In genomic region chr11:102607686-102608548, GRCm38 (mm10) we compare ENCODE assay signal across 9 mouse cellular contexts. TPM values are rescaled to one million over a fixed set of nuclear protein-coding genes. Genes with fewer than 3 reads are reported as not detected.
A peak's percentile ranks its signal among the peaks of the same experiment; 100 is the strongest.
DNase-seq lines count a peak whose midpoint lies in the region; ATAC-seq and TF ChIP-seq lines count a peak whose summit lies in the region.
"Had no signal": no experiment of that assay in that cellular context is flagged by ENCODE, and none has a peak within 500 bp of the region (broad histone marks: within the 10 kb centered on the region; RNA-seq: fewer than 3 reads in every experiment).

No protein-coding gene starts in this region.

- no peaks in the 10 kb centered on the region for H3K9me3 ChIP-seq in heart, embryonic 15.5 days (replicated peaks)
- H3K9me3 ChIP-seq in embryonic facial prominence, embryonic 14.5 days (ENCODE audit: control insufficient read depth, low read length): no peaks in the 10 kb centered on the region
- no peaks in the 10 kb centered on the region for H3K9me3 ChIP-seq in hindbrain, embryonic 16.5 days (ENCODE audit: control insufficient read depth, low read length)
- no peaks in the 10 kb centered on the region for H3K9me3 ChIP-seq in midbrain, postnatal 0 days (ENCODE audit: low read length)

- 22% methylated on average over 10 of the region's 10 CpGs for WGBS in heart, embryonic 15.5 days
- 6% methylated on average over 10 of the region's 10 CpGs for WGBS in embryonic facial prominence, embryonic 14.5 days
- WGBS in hindbrain, embryonic 16.5 days: 20% methylated on average over 10 of the region's 10 CpGs
- 29% methylated on average over 10 of the region's 10 CpGs for WGBS in midbrain, postnatal 0 days

- no peak for ATAC-seq in heart, embryonic 15.5 days (replicated peaks; ENCODE audit: insufficient number of reproducible peaks, insufficient read depth, low FRiP score, low read depth)
- ATAC-seq in embryonic facial prominence, embryonic 14.5 days (ENCODE audit: low read depth): no peak
- ATAC-seq in hindbrain, embryonic 16.5 days: no peak
- no peak for ATAC-seq in midbrain, postnatal 0 days (ENCODE audit: low FRiP score)

- H3K27ac ChIP-seq in heart, embryonic 15.5 days: peak overlapping the region; percentile 98
- peak overlapping the region; percentile 100 for H3K27ac ChIP-seq in embryonic facial prominence, embryonic 14.5 days (replicated peaks; ENCODE audit: low read depth, low read length)
- no peak overlapping the region for H3K27ac ChIP-seq in hindbrain, embryonic 16.5 days (ENCODE audit: low read depth, low read length)
- no peak overlapping the region for H3K27ac ChIP-seq in midbrain, postnatal 0 days (ENCODE audit: low read depth, low read length)

- H3K4me2 ChIP-seq in heart, embryonic 15.5 days: peak overlapping the region; percentile 91
- H3K4me2 ChIP-seq in embryonic facial prominence, embryonic 14.5 days (ENCODE audit: low read depth, low read length): peak overlapping the region; percentile 68
- H3K4me2 ChIP-seq in hindbrain, embryonic 16.5 days (ENCODE audit: low read length): peak overlapping the region; percentile 89
- peak overlapping the region; percentile 37; the same call in 1 of the 2 replicates for H3K4me2 ChIP-seq in midbrain, postnatal 0 days (ENCODE audit: low read depth, low read length, poor library complexity, severe bottlenecking)

- H3K4me3 ChIP-seq in heart, embryonic 15.5 days: peak overlapping the region; percentile 88
- H3K4me3 ChIP-seq in embryonic facial prominence, embryonic 14.5 days (ENCODE audit: low read depth, low read length): peak overlapping the region; percentile 93
- peak overlapping the region; percentile 74 for H3K4me3 ChIP-seq in hindbrain, embryonic 16.5 days (ENCODE audit: low read length)
- peak overlapping the region; percentile 62; the same call in 1 of the 2 replicates for H3K4me3 ChIP-seq in midbrain, postnatal 0 days (ENCODE audit: low read depth, low read length)

- H3K9ac ChIP-seq in heart, embryonic 15.5 days: peak overlapping the region; percentile 95
- peak overlapping the region; percentile 98 for H3K9ac ChIP-seq in embryonic facial prominence, embryonic 14.5 days (ENCODE audit: low read depth, low read length)
- H3K9ac ChIP-seq in hindbrain, embryonic 16.5 days (ENCODE audit: low read depth, low read length): no peak overlapping the region
- no peak overlapping the region for H3K9ac ChIP-seq in midbrain, postnatal 0 days (replicated peaks; ENCODE audit: low read length, poor library complexity, severe bottlenecking)

- intact Hi-C loops in heart, postnatal 14 days (cut with DNase I): loop anchor here (5.0 kb wide), 2 partner anchors 34 to 36 kb away; no protein-coding TSS in a partner anchor

- H3K4me1 ChIP-seq in heart, embryonic 15.5 days (replicated peaks): peaks cover 48% of the 10 kb centered on the region
- peaks cover 38% of the 10 kb centered on the region for H3K4me1 ChIP-seq in embryonic facial prominence, embryonic 14.5 days (ENCODE audit: control insufficient read depth, insufficient read depth, low read length)
- peaks cover 18% of the 10 kb centered on the region for H3K4me1 ChIP-seq in hindbrain, embryonic 16.5 days (ENCODE audit: control insufficient read depth, insufficient read depth, low read depth, low read length)
- no peaks in the 10 kb centered on the region for H3K4me1 ChIP-seq in midbrain, postnatal 0 days (ENCODE audit: insufficient read depth, low read length)

- H3K27me3 ChIP-seq in heart, embryonic 15.5 days: 0 out of 2 replicates have a peak, but pooled peaks cover 5% of the 10 kb centered on the region
- no peaks in the 10 kb centered on the region for H3K27me3 ChIP-seq in embryonic facial prominence, embryonic 14.5 days (replicated peaks; ENCODE audit: control insufficient read depth, insufficient read depth, low read length)
- H3K27me3 ChIP-seq in hindbrain, embryonic 16.5 days (replicated peaks; ENCODE audit: control insufficient read depth, insufficient read depth, low read length): peaks cover 8% of the 10 kb centered on the region
- peaks cover 15% of the 10 kb centered on the region; the same call in 1 of the 2 replicates for H3K27me3 ChIP-seq in midbrain, postnatal 0 days (ENCODE audit: insufficient read depth, low read length)

- no peak for TF ChIP-seq CTCF in midbrain, postnatal 0 days (IDR thresholded peaks at IDR 0.05)

- no peaks in the 10 kb centered on the region for H3K36me3 ChIP-seq in heart, embryonic 15.5 days
- H3K36me3 ChIP-seq in embryonic facial prominence, embryonic 14.5 days (ENCODE audit: control insufficient read depth, insufficient read depth, low read length): peaks cover 13% of the 10 kb centered on the region
- H3K36me3 ChIP-seq in hindbrain, embryonic 16.5 days (ENCODE audit: control insufficient read depth, insufficient read depth, low read length): no peaks in the 10 kb centered on the region
- no peaks in the 10 kb centered on the region for H3K36me3 ChIP-seq in midbrain, postnatal 0 days (ENCODE audit: insufficient read depth, low read length)

- no peak for DNase-seq in heart, postnatal 14 days
- peak; percentile 76 for DNase-seq in embryonic facial prominence, embryonic 14.5 days (ENCODE audit: low spot score)
- DNase-seq in midbrain, postnatal 0 days (ENCODE audit: low spot score): no peak
- DNase-seq in adrenal gland, adult (ENCODE audit: inconsistent age in 2 of 2, low spot score in 1 of 2): no peak
- no peak for DNase-seq in thymus, postnatal 25 days
- DNase-seq in kidney, postnatal 4 days: no peak

RNA-seq across cellular contexts. Expression of gene Fzd2, which starts 3.7 kb away (rescaled TPM):
- 15.1 and 20.4 TPM in 2 replicates for polyA plus RNA-seq in heart, embryonic 15.5 days (2015; fragmentation: Nextera tagmentation; extraction: Ambion mirVana)
- 1 to 10 TPM; 5.6 to 7.3 TPM for total RNA-seq in heart, postnatal 14 days (2021)
- polyA plus RNA-seq in embryonic facial prominence, embryonic 14.5 days (2014; fragmentation: Nextera tagmentation; extraction: Ambion mirVana): 41.7 and 48.9 TPM in 2 replicates
- 6.0 and 6.7 TPM in 2 replicates for polyA plus RNA-seq in hindbrain, embryonic 16.5 days (2015; fragmentation: Nextera tagmentation; extraction: Ambion mirVana)
- 16.8 and 17.3 TPM in 2 replicates for total RNA-seq in midbrain, postnatal 0 days (2014; rRNA removed)
- polyA plus RNA-seq in midbrain, postnatal 0 days (2015; fragmentation: Nextera tagmentation; extraction: Ambion mirVana): 3.9 and 4.5 TPM in 2 replicates

RNA-seq across cellular contexts. Expression of gene Gm11627, which starts 28.7 kb away (rescaled TPM):
- polyA plus RNA-seq in heart, embryonic 15.5 days (2015; fragmentation: Nextera tagmentation; extraction: Ambion mirVana): 9.7 and 13.7 TPM in 2 replicates
- total RNA-seq in heart, postnatal 14 days (2021): 1 to 10 TPM in 1 of 2 experiments, under 1 TPM in 1; 0.69 to 1.8 TPM
- polyA plus RNA-seq in embryonic facial prominence, embryonic 14.5 days (2014; fragmentation: Nextera tagmentation; extraction: Ambion mirVana): 9.5 and 15.7 TPM in 2 replicates
- polyA plus RNA-seq in hindbrain, embryonic 16.5 days (2015; fragmentation: Nextera tagmentation; extraction: Ambion mirVana): 2.8 and 4.1 TPM in 2 replicates
- total RNA-seq in midbrain, postnatal 0 days (2014; rRNA removed): 1.1 and 3.5 TPM in 2 replicates
- polyA plus RNA-seq in midbrain, postnatal 0 days (2015; fragmentation: Nextera tagmentation; extraction: Ambion mirVana): 4.6 and 5.8 TPM in 2 replicates
- total RNA-seq: liver, adult 2 months had no signal
- polyA plus RNA-seq: liver, adult 2 months had no signal

RNA-seq across cellular contexts. Expression of gene Gpatch8, which starts 51.7 kb away (rescaled TPM):
- 34.4 and 38.4 TPM in 2 replicates for polyA plus RNA-seq in heart, embryonic 15.5 days (2015; fragmentation: Nextera tagmentation; extraction: Ambion mirVana)
- 10 to 100 TPM; 24.7 to 25.7 TPM for total RNA-seq in heart, postnatal 14 days (2021)
- 36.1 and 41.2 TPM in 2 replicates for polyA plus RNA-seq in embryonic facial prominence, embryonic 14.5 days (2014; fragmentation: Nextera tagmentation; extraction: Ambion mirVana)
- polyA plus RNA-seq in hindbrain, embryonic 16.5 days (2015; fragmentation: Nextera tagmentation; extraction: Ambion mirVana): 52.9 and 60.5 TPM in 2 replicates
- 24.8 and 33.4 TPM in 2 replicates for total RNA-seq in midbrain, postnatal 0 days (2014; rRNA removed)
- 35.8 and 53.3 TPM in 2 replicates for polyA plus RNA-seq in midbrain, postnatal 0 days (2015; fragmentation: Nextera tagmentation; extraction: Ambion mirVana)

RNA-seq across cellular contexts. Expression of gene Meioc, which starts 55.6 kb away (rescaled TPM):
- 0.45 and 0.57 TPM in 2 replicates for polyA plus RNA-seq in heart, embryonic 15.5 days (2015; fragmentation: Nextera tagmentation; extraction: Ambion mirVana)
- not detected for total RNA-seq in heart, postnatal 14 days (2021)
- polyA plus RNA-seq in embryonic facial prominence, embryonic 14.5 days (2014; fragmentation: Nextera tagmentation; extraction: Ambion mirVana): 0.95 and 1.3 TPM in 2 replicates
- 0.15 and 0.17 TPM in 2 replicates for polyA plus RNA-seq in hindbrain, embryonic 16.5 days (2015; fragmentation: Nextera tagmentation; extraction: Ambion mirVana)
- not detected in 2 replicates for total RNA-seq in midbrain, postnatal 0 days (2014; rRNA removed)
- 0.21 and 0.23 TPM in 2 replicates for polyA plus RNA-seq in midbrain, postnatal 0 days (2015; fragmentation: Nextera tagmentation; extraction: Ambion mirVana)
- total RNA-seq: liver, adult 2 months had no signal
- polyA plus RNA-seq: liver, adult 2 months had no signal

Comparison
In these comparisons a context has a peak if more than half of its experiments do, and no peak if none do; other contexts are left out.
1. H3K27ac ChIP-seq: peak in heart, embryonic 15.5 days (single experiment) and embryonic facial prominence, embryonic 14.5 days (single experiment); none in hindbrain, embryonic 16.5 days (single experiment) and midbrain, postnatal 0 days (single experiment).
2. H3K4me2 ChIP-seq: peak in every context shown above with its lines; median percentile 91 in heart, embryonic 15.5 days; 89 in hindbrain, embryonic 16.5 days; 68 in embryonic facial prominence, embryonic 14.5 days; 37 in midbrain, postnatal 0 days.
3. H3K9ac ChIP-seq: peak in heart, embryonic 15.5 days (single experiment) and embryonic facial prominence, embryonic 14.5 days (single experiment); none in hindbrain, embryonic 16.5 days (single experiment) and midbrain, postnatal 0 days (single experiment).
4. Peak in every context shown above with its lines, with median percentiles within 50 percentile points of each other: H3K4me3 ChIP-seq.